Mouse (Mus musculus) hindbrain, embryonic 13.5 days (tissue): Measurements from ENCODE around the gene Csnk2b. TPM values are rescaled to one million over a fixed set of nuclear protein-coding genes. Genes with fewer than 3 reads are reported as not detected.
"Not testable (repeated sequence)": the region's sequence is repeated elsewhere in the genome, so short reads cannot be mapped to it uniquely, and the experiment has no call there.

Experiments used
- ATAC-seq: fragments of 200-750 bp; cut with Nextera tagmentation; 2 replicates; pipeline ENCODE4 v1.8.0; 2017; ENCODE audit warnings: moderate TSS enrichment; ENCODE audit not compliant: low FRiP score
- H3K27ac ChIP-seq: fragments of 300-500 bp; sonication (generic); 2 replicates; pipeline ENCODE4 v1.5.1; 2015; ENCODE audit warnings: inconsistent platforms, mild to moderate bottlenecking, moderate library complexity
- H3K27me3 ChIP-seq: fragments of 300-500 bp; sonication (generic); 2 replicates; pipeline ENCODE4 v1.6.1; 2015; ENCODE audit warnings: mild to moderate bottlenecking, inconsistent platforms
- H3K36me3 ChIP-seq: fragments of 300-500 bp; sonication (generic); 2 replicates; pipeline ENCODE4 v1.6.1; 2015; ENCODE audit warnings: mild to moderate bottlenecking, inconsistent platforms
- H3K4me1 ChIP-seq: fragments of 300-500 bp; sonication (generic); replicated peaks from 2 replicates; pipeline ENCODE4 v1.6.1; 2015; ENCODE audit warnings: inconsistent platforms
- H3K4me2 ChIP-seq: fragments of 300-500 bp; sonication (generic); 2 replicates; pipeline ENCODE4 v1.6.1; 2015; ENCODE audit warnings: inconsistent platforms, mild to moderate bottlenecking, moderate library complexity
- H3K4me3 ChIP-seq: fragments of 300-500 bp; sonication (generic); 2 replicates; pipeline ENCODE4 v1.5.1; 2015; ENCODE audit warnings: mild to moderate bottlenecking, inconsistent platforms
- H3K9ac ChIP-seq: fragments of 300-500 bp; sonication (generic); 2 replicates; pipeline ENCODE4 v1.6.1; 2015; ENCODE audit warnings: mild to moderate bottlenecking, inconsistent platforms
- H3K9me3 ChIP-seq: fragments of 300-500 bp; sonication (generic); 2 replicates; pipeline ENCODE4 v1.6.1; 2016; ENCODE audit warnings: inconsistent platforms
- WGBS: fragments of 180-500 bp; shearing (Covaris S2); methylation state at CpG from one replicate; pipeline ENCODE4 v1.1.7; 2015; 5-methylcytosine and 5-hydroxymethylcytosine counted together
- polyA plus RNA-seq: library from polyadenylated mRNA; unstranded; fragments of >200 nt; fragmentation: Nextera tagmentation; extraction: Ambion mirVana; gene quantifications from 2 replicates; pipeline ENCODE4 v1.2.1, GENCODE M21; 2015

Gene Csnk2b
- polyA plus RNA-seq, 1 experiment from 2014 or later: 322 TPM

DNA sequence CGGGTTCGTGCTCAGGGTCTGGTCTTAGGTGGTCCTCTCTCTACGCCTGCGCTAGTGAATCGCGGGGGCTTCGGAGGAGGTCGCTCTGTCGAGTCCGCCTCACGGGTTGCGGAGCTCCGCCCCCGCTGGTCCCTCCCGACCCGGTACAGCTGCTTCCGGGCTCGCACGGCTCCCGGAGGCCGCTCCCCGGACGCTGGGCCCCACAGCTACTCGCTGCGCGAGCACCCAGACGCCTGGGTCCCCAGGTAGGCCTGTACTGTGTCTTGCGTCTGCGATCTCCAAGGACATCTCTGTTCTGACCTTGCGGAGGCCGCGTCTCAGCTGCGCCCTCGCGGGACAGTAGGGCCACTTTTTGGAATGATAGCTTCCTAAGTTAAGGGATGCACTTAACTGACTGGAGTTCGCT, 4.4 kb upstream of the Csnk2b start, which contains the start of gene D17H6S53E:
Gene D17H6S53E, plus strand, starts transcription at position 168 of the 406 bp plus-strand sequence.
- H3K27me3 ChIP-seq: no peaks in the 10 kb centered on the region
- H3K9ac ChIP-seq: peak within 1 kb of the TSS; percentile 84
- H3K4me3 ChIP-seq: peak within 1 kb of the TSS; percentile 57
- H3K4me2 ChIP-seq: peak within 1 kb of the TSS; percentile 77
- peaks cover 40% of the 10 kb centered on the region for H3K4me1 ChIP-seq
- H3K9me3 ChIP-seq: no peaks in the 10 kb centered on the region
- peak; percentile 12 for ATAC-seq
- under 1% methylated on average over 36 of the region's 36 CpGs for WGBS
- peaks cover 28% of the 10 kb centered on the region for H3K36me3 ChIP-seq
- H3K27ac ChIP-seq: peak within 1 kb of the TSS; percentile 80

DNA sequence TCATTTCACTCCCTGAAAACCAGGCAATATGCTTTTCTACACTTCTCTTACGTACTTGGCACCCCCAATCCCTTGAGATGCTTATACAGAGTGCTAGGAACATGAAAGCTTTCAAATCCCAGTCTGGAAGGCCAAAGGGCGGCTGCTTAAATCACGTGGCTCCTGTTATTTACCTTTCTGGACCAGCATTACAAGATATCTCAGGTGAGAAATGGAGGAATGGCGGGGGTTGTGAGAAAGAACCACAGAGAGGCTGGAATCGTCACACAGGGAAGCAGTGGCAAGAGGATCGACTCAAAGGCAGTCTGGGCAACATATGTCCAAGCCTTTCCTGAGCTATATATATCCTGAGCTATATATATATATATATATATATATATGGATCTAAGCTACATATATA, 3.7 kb upstream of the Csnk2b start:
- peak overlapping the region; percentile 77 for H3K4me2 ChIP-seq
- H3K4me3 ChIP-seq: peak overlapping the region; percentile 57
- H3K36me3 ChIP-seq: peaks cover 28% of the 10 kb centered on the region
- H3K27me3 ChIP-seq: no peaks in the 10 kb centered on the region
- H3K9ac ChIP-seq: peak overlapping the region; percentile 84
- no peak for ATAC-seq
- 34% methylated on average over 6 of the region's 6 CpGs for WGBS
- no peaks in the 10 kb centered on the region for H3K9me3 ChIP-seq
- H3K27ac ChIP-seq: peak overlapping the region; percentile 80; the same call in 1 of the 2 replicates
- H3K4me1 ChIP-seq: peaks cover 42% of the 10 kb centered on the region

GRCm38 (mm10) chr17:35125081-35125480, 3.2 kb upstream of the Csnk2b start:
- no peaks in the 10 kb centered on the region for H3K9me3 ChIP-seq
- WGBS: 96% methylated on average over 1 of the region's 1 CpGs
- peaks cover 23% of the 10 kb centered on the region for H3K36me3 ChIP-seq
- H3K27me3 ChIP-seq: no peaks in the 10 kb centered on the region
- H3K9ac ChIP-seq: peak overlapping the region; percentile 84; the same call in 1 of the 2 replicates
- H3K27ac ChIP-seq: no peak overlapping the region
- H3K4me3 ChIP-seq: peak overlapping the region; percentile 57; the same call in 1 of the 2 replicates
- ATAC-seq: no peak
- peaks cover 46% of the 10 kb centered on the region for H3K4me1 ChIP-seq
- peak overlapping the region; percentile 77; the same call in 1 of the 2 replicates for H3K4me2 ChIP-seq

GRCm38 (mm10) chr17:35124261-35124896, 2.5 kb upstream of the Csnk2b start:
- ATAC-seq, H3K4me3 ChIP-seq, H3K9me3 ChIP-seq, H3K27me3 ChIP-seq, H3K4me2 ChIP-seq, H3K27ac ChIP-seq, H3K9ac ChIP-seq: not testable (repeated sequence)
- Histone ChIP-seq H3K4me1 (peaks cover 53% of the 10 kb centered on the region), H3K36me3 (peaks cover 23% of the 10 kb centered on the region)
- WGBS: 95% methylated on average over 12 of the region's 12 CpGs

GRCm38 (mm10) chr17:35123287-35123686, 1.4 kb upstream of the Csnk2b start:
- H3K4me1 ChIP-seq: peaks cover 49% of the 10 kb centered on the region
- H3K9me3 ChIP-seq, H3K4me3 ChIP-seq, H3K27me3 ChIP-seq, ATAC-seq, H3K27ac ChIP-seq, H3K4me2 ChIP-seq, H3K9ac ChIP-seq: not testable (repeated sequence)
- 94% methylated on average over 9 of the region's 9 CpGs for WGBS
- H3K36me3 ChIP-seq: peaks cover 33% of the 10 kb centered on the region

DNA sequence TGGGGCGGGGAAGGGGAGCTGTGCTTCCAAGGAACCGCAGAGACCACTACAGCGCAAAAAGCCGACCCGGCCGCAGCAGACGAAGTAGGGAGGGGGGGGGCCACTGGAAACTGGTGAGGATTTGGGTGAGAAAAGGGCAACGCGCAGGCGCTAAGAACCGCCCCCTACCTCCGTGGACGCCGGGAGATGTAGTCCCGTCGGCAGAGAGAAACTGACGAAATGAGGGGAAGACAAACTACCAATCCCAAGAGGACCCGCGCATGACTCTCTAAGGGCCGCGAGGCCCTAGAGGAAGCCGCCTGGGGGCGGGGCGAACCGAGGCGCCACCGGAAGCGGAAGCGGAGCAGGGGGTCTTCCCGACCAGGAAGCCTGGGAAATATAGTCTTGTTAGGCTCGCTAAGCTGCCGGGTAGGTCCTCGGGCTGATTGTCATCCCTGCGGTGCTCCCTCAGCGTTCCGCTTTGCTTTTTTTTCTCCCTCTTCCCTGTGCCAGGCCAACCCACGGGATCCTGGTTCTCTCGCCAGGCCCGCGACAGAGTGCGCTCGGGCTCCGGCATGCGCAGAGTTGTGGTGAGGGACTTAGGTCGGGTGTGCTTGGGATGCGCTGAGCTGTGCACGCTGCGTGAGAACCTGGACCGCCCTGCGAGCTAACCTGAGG, 582 bp downstream of the Csnk2b start, which contains the start of gene Gpank1:
Gene Gpank1, plus strand, starts transcription at position 313 of the 657 bp plus-strand sequence.
- Histone ChIP-seq H3K36me3 (peaks cover 45% of the 10 kb centered on the region), H3K4me1 (peaks cover 31% of the 10 kb centered on the region), H3K27ac (peak within 1 kb of the TSS; percentile 94), H3K9me3 (no peaks in the 10 kb centered on the region), H3K4me2 (peak within 1 kb of the TSS; percentile 91), H3K27me3 (no peaks in the 10 kb centered on the region), H3K9ac (peak within 1 kb of the TSS; percentile 97), H3K4me3 (peak within 1 kb of the TSS; percentile 93)
- under 1% methylated on average over 50 of the region's 50 CpGs for WGBS
- ATAC-seq: peak; percentile 96

GRCm38 (mm10) chr17:35120745-35121142, 1.1 kb downstream of the Csnk2b start:
- peaks cover 26% of the 10 kb centered on the region for H3K4me1 ChIP-seq
- H3K9me3 ChIP-seq: no peaks in the 10 kb centered on the region
- WGBS: under 1% methylated on average over 33 of the region's 33 CpGs
- ATAC-seq: no peak; the same call in 1 of the 2 replicates
- H3K36me3 ChIP-seq: peaks cover 50% of the 10 kb centered on the region
- H3K4me3 ChIP-seq: peak overlapping the region; percentile 93
- peak overlapping the region; percentile 97 for H3K9ac ChIP-seq
- H3K27me3 ChIP-seq: no peaks in the 10 kb centered on the region
- peak overlapping the region; percentile 76 for H3K27ac ChIP-seq
- peak overlapping the region; percentile 91 for H3K4me2 ChIP-seq

DNA sequence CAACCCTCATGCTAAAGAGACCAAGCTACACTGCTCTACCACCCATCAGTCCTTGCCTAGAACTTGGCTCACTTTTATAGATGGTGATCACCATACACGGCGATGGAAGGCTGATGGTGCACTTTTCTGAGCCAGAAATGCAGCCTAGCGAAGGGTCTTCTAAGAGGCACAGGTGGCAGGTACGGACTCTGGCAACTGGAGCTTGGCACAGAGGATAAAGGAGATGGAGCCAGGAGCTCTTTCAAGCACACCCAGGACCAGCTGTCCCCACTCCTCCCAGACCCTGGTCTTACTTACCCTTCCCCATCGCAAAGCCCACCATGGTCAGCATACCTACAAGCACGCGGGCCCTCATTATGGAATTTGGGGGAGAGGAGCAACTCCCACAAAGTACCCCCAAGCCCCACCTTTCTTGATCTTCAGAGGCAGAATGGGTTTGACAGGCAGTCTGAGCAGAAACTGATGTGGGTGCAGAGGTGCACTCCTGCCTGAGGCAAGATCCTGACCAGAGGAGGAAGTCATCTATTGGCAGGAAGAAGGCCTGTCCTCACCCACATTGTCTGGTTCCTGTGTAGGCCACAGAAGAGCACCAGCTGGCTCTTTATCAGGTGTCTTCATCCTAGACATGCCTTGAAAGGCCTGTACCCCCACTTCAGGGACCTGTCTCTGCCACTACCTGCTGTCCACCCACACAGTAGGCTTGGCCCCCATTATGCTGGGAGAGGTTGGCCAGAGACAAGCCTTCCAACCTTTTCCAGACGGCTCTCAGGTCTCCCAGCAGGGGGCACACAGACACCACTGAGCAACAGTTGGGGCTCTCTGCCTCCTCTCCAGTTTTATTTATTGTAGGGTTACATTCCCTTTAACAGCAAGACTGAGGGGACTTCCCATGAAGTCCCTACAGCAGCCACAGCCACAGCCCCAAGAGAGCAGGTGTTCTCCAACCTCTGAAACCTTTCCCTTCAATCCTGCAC, 6.5 kb downstream of the Csnk2b start, which contains the start of gene Ly6g5b:
Gene Ly6g5b, minus strand, starts transcription at position 383 of the 974 bp plus-strand sequence.
- Histone ChIP-seq H3K27me3 (no peaks in the 10 kb centered on the region), H3K9ac (no peak within 1 kb of the TSS), H3K36me3 (peaks cover 53% of the 10 kb centered on the region), H3K4me3 (no peak within 1 kb of the TSS), H3K4me1 (peaks cover 9% of the 10 kb centered on the region), H3K27ac (no peak within 1 kb of the TSS), H3K9me3 (no peaks in the 10 kb centered on the region), H3K4me2 (no peak within 1 kb of the TSS)
- no peak for ATAC-seq
- 84% methylated on average over 8 of the region's 8 CpGs for WGBS

DNA sequence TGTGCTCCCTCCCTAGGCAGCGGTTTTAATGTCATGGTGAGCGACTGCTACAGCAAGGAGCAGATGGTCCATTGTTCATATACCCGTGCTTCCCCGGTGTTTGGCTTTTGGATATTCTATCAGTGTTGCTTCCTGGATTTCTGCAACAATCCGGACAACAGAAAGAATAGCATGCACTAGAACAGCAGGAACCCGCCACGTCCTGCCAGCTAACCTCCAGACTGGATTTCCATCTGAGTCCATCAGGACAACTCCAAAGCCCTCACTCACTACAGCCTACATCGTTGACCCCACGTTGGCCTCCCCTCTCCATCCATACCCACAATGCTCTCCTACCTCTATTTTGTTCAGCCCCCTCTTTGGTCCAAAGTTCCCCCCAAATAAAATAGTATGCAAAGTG, 10.1 kb downstream of the Csnk2b start:
- no peak overlapping the region for H3K27ac ChIP-seq
- no peak overlapping the region for H3K4me3 ChIP-seq
- H3K9me3 ChIP-seq: no peaks in the 10 kb centered on the region
- no peak for ATAC-seq
- 79% methylated on average over 9 of the region's 9 CpGs for WGBS
- no peak overlapping the region for H3K9ac ChIP-seq
- H3K27me3 ChIP-seq: no peaks in the 10 kb centered on the region
- peaks cover 28% of the 10 kb centered on the region for H3K36me3 ChIP-seq
- no peaks in the 10 kb centered on the region for H3K4me1 ChIP-seq
- H3K4me2 ChIP-seq: no peak overlapping the region

DNA sequence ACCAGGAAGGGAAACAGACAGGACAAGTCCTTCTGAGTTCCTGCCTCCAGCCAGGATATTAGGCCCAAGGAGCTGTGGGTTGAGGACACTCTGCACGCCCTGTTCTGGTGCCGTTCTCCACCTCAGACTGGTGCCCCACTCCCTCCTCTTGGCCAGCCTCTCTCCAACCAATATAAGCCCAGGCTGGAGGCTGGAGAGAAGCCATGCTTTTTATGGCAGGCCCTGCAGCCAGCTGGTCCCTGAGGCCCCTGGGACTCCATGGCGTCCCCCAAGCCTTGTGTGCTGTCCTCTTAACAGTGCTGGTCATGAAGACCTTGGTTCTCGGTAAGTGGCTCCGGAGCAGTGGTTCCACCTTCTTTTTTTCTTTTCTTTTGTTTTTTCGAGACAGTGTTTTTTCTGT, 13.8 kb downstream of the Csnk2b start, which contains the start of gene Ly6g5c:
Gene Ly6g5c, plus strand, starts transcription at position 183 of the 400 bp plus-strand sequence.
- no peak for ATAC-seq
- H3K9ac ChIP-seq: no peak within 1 kb of the TSS
- 89% methylated on average over 6 of the region's 6 CpGs for WGBS

DNA sequence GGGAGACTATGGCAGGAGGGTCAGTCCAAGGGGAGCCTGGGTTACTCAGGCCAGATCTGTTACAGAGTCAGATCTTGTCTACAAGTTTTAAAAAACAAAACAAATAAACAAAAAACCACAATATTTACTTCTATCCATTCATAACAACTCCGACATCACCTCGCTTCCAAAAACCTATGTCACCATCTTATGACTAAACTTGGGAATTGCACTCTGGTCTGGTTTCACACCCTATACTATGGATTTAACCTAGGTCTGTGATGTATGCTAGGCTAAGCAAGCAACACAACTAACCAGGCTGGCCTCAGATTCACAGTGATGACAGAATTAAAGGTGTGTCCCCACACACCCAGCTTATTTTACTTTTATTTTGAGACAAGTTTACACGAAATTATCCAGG, 15.3 kb downstream of the Csnk2b start:
- Histone ChIP-seq H3K9ac (0 out of 2 replicates have a peak overlapping the region, but pooled peaks have one; percentile 65), H3K36me3 (peaks cover 28% of the 10 kb centered on the region), H3K9me3 (no peaks in the 10 kb centered on the region), H3K4me2 (no peak overlapping the region), H3K4me3 (no peak overlapping the region), H3K27ac (no peak overlapping the region), H3K27me3 (no peaks in the 10 kb centered on the region), H3K4me1 (peaks cover 7% of the 10 kb centered on the region)
- no peak for ATAC-seq
- 72% methylated on average over 3 of the region's 3 CpGs for WGBS

More for the DNA sequence above, 13.8 kb downstream of the Csnk2b start, which contains the start of gene Ly6g5c:
- Histone ChIP-seq H3K36me3 (peaks cover 12% of the 10 kb centered on the region), H3K4me1 (peaks cover 7% of the 10 kb centered on the region), H3K9me3 (no peaks in the 10 kb centered on the region), H3K4me3 (no peak within 1 kb of the TSS), H3K27ac (no peak within 1 kb of the TSS), H3K27me3 (no peaks in the 10 kb centered on the region), H3K4me2 (no peak within 1 kb of the TSS)
